Mouse (Mus musculus) intestine, embryonic 16.5 days (tissue): ENCODE data around the gene Hspa1b. TPM values are rescaled to one million over a fixed set of nuclear protein-coding genes. Genes with fewer than 3 reads are reported as not detected.
A peak's percentile ranks its signal among the peaks of the same experiment; 100 is the strongest.

Experiments used
- ATAC-seq: fragments of 200-750 bp; cut with Nextera tagmentation; 2 replicates; pipeline ENCODE4 v1.8.0; 2017; ENCODE audit warnings: moderate TSS enrichment, moderate library complexity
- H3K27ac ChIP-seq: fragments of 300-500 bp; sonication (generic); 2 replicates; pipeline ENCODE4 v1.5.1; 2014; ENCODE audit warnings: mild to moderate bottlenecking, low read length
- H3K27me3 ChIP-seq: fragments of 300-500 bp; sonication (generic); replicated peaks from 2 replicates; pipeline ENCODE4 v1.6.1; 2014; ENCODE audit warnings: low read length, control low read depth, mixed read lengths; ENCODE audit not compliant: control insufficient read depth, insufficient read depth
- H3K36me3 ChIP-seq: fragments of 300-500 bp; sonication (generic); 2 replicates; pipeline ENCODE4 v1.6.1; 2014; ENCODE audit warnings: low read length, control low read depth; ENCODE audit not compliant: control insufficient read depth, insufficient read depth
- H3K4me1 ChIP-seq: fragments of 300-500 bp; sonication (generic); 2 replicates; pipeline ENCODE4 v1.6.1; 2014; ENCODE audit warnings: low read length, control low read depth, mixed read lengths; ENCODE audit not compliant: control insufficient read depth, insufficient read depth
- H3K4me2 ChIP-seq: fragments of 300-500 bp; sonication (generic); 2 replicates; pipeline ENCODE4 v1.6.1; 2014; ENCODE audit warnings: low read depth, low read length, control low read depth
- H3K4me3 ChIP-seq: fragments of 300-500 bp; sonication (generic); 2 replicates; pipeline ENCODE4 v1.5.1; 2014; ENCODE audit warnings: mild to moderate bottlenecking, low read length
- H3K9ac ChIP-seq: fragments of 300-500 bp; sonication (generic); 2 replicates; pipeline ENCODE4 v1.6.1; 2014; ENCODE audit warnings: low read depth, low read length
- H3K9me3 ChIP-seq: fragments of 300-500 bp; sonication (generic); 2 replicates; pipeline ENCODE4 v1.6.1; 2016; ENCODE audit warnings: low read length, control low read depth; ENCODE audit not compliant: control insufficient read depth
- WGBS: fragments of 180-500 bp; shearing (Covaris S2); extraction: QIAGEN DNeasy Blood & Tissue Kit; methylation state at CpG from one replicate; pipeline ENCODE4 v1.1.7; 2014; 5-methylcytosine and 5-hydroxymethylcytosine counted together
- polyA plus RNA-seq: library from polyadenylated mRNA; unstranded; fragments of >200 nt; fragmentation: Nextera tagmentation; extraction: Ambion mirVana; gene quantifications from 2 replicates; pipeline ENCODE4 v1.2.1, GENCODE M21; 2015

The Hspa1b gene
- polyA plus RNA-seq, 1 experiment from 2014 or later, result 0.24 TPM

DNA sequence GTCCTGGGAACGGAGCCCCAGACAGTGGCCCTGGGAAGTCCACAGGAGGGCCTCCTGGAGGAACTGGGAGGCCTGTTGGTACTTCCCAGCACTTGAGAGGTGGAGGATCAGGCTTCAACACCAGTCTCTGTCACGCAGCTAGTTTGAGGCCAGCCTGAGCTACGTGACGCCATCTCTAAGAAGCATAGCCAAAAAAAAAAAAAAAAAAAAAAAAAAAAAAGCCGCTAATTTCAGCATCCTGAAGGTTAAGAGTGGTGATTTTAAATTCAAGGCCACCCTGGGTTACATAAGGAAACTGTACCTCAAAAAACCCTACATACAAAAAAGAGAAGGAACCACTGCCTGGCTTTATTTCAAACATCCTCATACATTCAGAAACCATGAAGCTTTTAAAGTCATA, 34.8 kb downstream of the Hspa1b start:
- H3K36me3 ChIP-seq, result no peaks in the 10 kb centered on the region
- no peaks in the 10 kb centered on the region for H3K27me3 ChIP-seq
- H3K27ac ChIP-seq, result no peak overlapping the region
- no peak overlapping the region for H3K4me3 ChIP-seq
- no peaks in the 10 kb centered on the region for H3K4me1 ChIP-seq
- no peak overlapping the region for H3K4me2 ChIP-seq
- H3K9ac ChIP-seq, result no peak overlapping the region
- ATAC-seq, result no peak
- H3K9me3 ChIP-seq, result no peaks in the 10 kb centered on the region
- 73% methylated on average over 5 of the region's 5 CpGs for WGBS

DNA sequence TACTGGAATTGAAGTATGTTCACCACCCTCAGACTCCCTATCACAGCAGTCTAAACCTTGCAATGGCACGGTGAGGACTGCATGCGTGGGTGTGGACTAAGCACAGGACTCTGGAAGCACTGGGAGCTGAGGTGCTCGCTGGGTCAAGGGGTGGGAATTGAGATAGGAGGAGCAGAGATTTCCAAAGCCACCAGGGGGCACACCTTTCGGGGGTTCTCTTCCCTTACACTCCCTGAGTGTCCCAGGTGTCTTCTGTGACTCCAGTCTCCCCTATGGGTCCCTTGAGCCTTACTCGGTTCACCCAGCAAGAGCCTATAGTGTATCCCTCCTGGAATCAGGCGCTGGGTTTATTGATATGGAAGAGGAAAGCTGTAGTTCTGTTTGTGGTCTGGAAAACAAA, 36.1 kb downstream of the Hspa1b start:
- no peak overlapping the region for H3K9ac ChIP-seq
- no peak overlapping the region for H3K4me3 ChIP-seq
- no peaks in the 10 kb centered on the region for H3K27me3 ChIP-seq
- WGBS, result 38% methylated on average over 6 of the region's 6 CpGs
- no peaks in the 10 kb centered on the region for H3K9me3 ChIP-seq
- H3K4me2 ChIP-seq, result no peak overlapping the region
- ATAC-seq, result 0 out of 2 replicates have a peak, but pooled peaks have one; percentile 21
- H3K4me1 ChIP-seq, result no peaks in the 10 kb centered on the region
- H3K27ac ChIP-seq, result no peak overlapping the region
- no peaks in the 10 kb centered on the region for H3K36me3 ChIP-seq

DNA sequence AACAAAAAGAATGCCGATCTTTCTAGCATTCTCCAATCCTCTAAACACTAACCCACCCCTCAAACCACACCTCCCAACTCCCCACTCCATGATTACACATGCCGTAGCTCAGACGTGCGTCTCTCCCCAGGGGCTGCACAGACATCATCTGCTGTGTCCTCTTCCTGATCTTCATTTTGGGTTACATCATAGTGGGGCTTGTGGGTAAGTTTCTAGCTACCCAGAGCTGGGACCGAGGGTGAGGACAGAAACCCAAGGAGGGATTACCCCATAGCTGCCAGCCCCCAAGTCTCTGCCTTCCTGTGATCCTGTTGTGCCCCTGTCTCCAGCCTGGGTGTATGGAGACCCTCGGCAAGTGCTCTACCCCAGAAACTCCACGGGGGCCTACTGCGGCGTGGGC, 41.9 kb downstream of the Hspa1b start:
- ATAC-seq, result no peak
- Histone ChIP-seq H3K4me1 (peaks cover 14% of the 10 kb centered on the region; the same call in 1 of the 2 replicates), H3K36me3 (peaks cover 7% of the 10 kb centered on the region; the same call in 1 of the 2 replicates), H3K27me3 (no peaks in the 10 kb centered on the region), H3K9ac (peak overlapping the region; percentile 17; the same call in 1 of the 2 replicates), H3K4me3 (no peak overlapping the region), H3K4me2 (no peak overlapping the region), H3K27ac (peak overlapping the region; percentile 43), H3K9me3 (no peaks in the 10 kb centered on the region)
- 80% methylated on average over 9 of the region's 9 CpGs for WGBS

DNA sequence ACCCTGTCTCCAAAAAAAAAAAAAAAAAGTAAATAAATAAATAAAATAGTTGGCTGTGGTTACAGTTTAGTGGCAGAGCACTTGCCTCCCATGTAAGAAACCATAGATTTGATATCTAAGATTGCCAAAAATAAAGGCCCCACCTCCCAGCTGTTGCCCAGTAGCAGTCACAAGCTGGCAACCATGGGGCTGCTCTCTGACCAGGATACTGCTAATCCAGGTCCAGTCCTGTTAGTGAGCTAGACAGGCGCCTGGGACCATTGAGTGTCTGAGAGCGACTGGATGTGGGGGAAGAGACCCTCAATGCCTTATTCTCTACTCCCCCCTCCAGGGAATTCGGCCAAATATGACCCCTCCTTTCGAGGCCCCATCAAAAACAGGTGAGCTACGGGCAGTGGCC, 42.7 kb downstream of the Hspa1b start:
- H3K36me3 ChIP-seq, result peaks cover 12% of the 10 kb centered on the region
- 88% methylated on average over 5 of the region's 5 CpGs for WGBS
- H3K4me3 ChIP-seq, result no peak overlapping the region
- H3K9me3 ChIP-seq, result no peaks in the 10 kb centered on the region
- no peak overlapping the region for H3K4me2 ChIP-seq
- no peak overlapping the region for H3K9ac ChIP-seq
- peaks cover 20% of the 10 kb centered on the region; the same call in 1 of the 2 replicates for H3K4me1 ChIP-seq
- no peak overlapping the region for H3K27ac ChIP-seq
- no peak for ATAC-seq
- no peaks in the 10 kb centered on the region for H3K27me3 ChIP-seq

DNA sequence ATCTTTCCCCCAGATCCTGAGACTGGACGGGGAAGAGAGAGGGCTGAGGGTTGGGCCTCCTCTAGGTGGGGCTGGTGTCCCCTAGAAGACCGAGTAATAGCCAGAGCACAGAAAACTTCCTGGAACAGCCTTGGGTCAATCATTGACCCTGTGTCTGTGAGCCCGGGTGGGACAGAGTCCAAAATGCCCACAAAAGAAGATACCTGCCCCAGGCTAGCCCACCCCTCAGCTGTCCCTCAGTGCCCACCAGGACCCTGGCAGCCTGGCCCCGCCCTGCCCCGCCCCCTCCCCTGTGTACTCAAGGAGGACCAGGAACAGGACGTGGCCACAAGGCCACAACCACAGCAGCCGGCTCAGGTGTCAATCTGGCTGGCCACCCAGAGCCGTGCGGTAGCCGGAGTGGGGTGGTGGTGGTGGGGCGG, 43.6 kb downstream of the Hspa1b start:
- H3K9ac ChIP-seq, result peak overlapping the region; percentile 71
- H3K27me3 ChIP-seq, result no peaks in the 10 kb centered on the region
- peak overlapping the region; percentile 89 for H3K27ac ChIP-seq
- H3K4me3 ChIP-seq, result peak overlapping the region; percentile 45
- H3K9me3 ChIP-seq, result no peaks in the 10 kb centered on the region
- 17% methylated on average over 11 of the region's 11 CpGs for WGBS
- peaks cover 25% of the 10 kb centered on the region; the same call in 1 of the 2 replicates for H3K4me1 ChIP-seq
- peak; percentile 71 for ATAC-seq
- H3K36me3 ChIP-seq, result peaks cover 14% of the 10 kb centered on the region
- H3K4me2 ChIP-seq, result peak overlapping the region; percentile 52

DNA sequence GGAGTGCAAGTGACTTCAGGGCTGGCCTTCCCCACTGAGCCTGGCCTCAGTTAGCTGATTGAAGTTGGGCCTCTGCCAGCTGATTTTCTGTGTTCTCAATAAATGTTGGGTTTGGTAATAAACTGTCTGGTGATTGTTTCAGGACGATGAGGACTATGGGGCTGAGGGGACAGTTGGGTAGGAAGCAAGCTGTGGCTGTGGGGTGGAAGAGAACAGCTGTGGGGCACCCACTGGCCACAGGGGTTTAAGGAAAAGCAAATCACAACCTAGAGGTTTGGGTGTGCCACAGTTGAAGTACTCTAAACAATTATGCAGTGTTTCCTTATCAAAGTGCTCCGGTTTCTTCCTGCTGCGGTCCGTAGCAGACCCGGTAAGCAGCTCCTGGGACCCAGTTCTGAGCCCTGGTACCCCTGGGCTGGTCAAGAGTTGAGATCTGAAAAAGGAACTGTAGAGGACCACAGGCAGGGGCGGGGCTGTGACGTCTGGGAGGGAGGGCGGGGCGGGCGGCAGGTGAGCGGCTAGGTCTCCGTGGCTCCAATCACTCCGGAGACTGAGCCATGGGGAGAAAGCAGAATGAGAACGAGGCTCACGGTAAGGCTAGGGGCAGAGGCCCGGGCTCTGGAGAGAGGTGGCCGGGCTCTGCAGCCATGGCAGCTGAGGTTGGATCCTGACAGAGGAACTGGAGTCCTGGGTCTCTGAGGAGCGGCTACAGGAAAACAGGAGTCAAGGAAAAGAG, 44.9 kb downstream of the Hspa1b start, which contains the start of gene Slc44a4:
TSS of gene Slc44a4 (plus strand) at position 537 of the 736 bp plus-strand sequence.
- no peaks in the 10 kb centered on the region for H3K9me3 ChIP-seq
- ATAC-seq, result peak; percentile 49
- no peaks in the 10 kb centered on the region for H3K27me3 ChIP-seq
- peaks cover 25% of the 10 kb centered on the region; the same call in 1 of the 2 replicates for H3K4me1 ChIP-seq
- peak within 1 kb of the TSS; percentile 89 for H3K27ac ChIP-seq
- WGBS, result 30% methylated on average over 18 of the region's 18 CpGs
- peak within 1 kb of the TSS; percentile 52 for H3K4me2 ChIP-seq
- peak within 1 kb of the TSS; percentile 45 for H3K4me3 ChIP-seq
- H3K36me3 ChIP-seq, result peaks cover 15% of the 10 kb centered on the region
- H3K9ac ChIP-seq, result peak within 1 kb of the TSS; percentile 70

DNA sequence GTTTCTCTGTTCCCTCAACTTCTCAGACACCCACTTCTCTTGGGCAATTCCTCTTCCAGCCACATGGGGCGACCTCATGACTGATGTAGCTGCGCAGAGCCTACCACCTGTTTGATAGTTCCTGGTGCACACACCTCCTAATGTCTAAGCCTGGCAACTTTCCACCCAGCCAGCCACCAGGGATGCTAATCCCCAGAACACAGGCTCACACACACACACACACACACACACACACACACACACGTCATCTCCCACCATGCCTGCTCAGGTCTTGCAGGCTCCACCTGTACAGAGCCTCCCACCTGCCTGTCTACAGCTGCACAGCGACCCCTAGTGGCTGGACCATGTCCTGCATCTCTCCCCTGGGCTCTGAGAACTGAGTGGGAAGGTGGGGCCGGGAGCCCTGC, 47.1 kb downstream of the Hspa1b start:
- H3K9me3 ChIP-seq, result no peaks in the 10 kb centered on the region
- 39% methylated on average over 5 of the region's 5 CpGs for WGBS
- no peak overlapping the region for H3K9ac ChIP-seq
- H3K4me2 ChIP-seq, result no peak overlapping the region
- peak; percentile 43 for ATAC-seq
- peaks cover 19% of the 10 kb centered on the region; the same call in 1 of the 2 replicates for H3K4me1 ChIP-seq
- H3K36me3 ChIP-seq, result peaks cover 33% of the 10 kb centered on the region
- H3K27me3 ChIP-seq, result no peaks in the 10 kb centered on the region
- no peak overlapping the region for H3K4me3 ChIP-seq
- no peak overlapping the region for H3K27ac ChIP-seq

DNA sequence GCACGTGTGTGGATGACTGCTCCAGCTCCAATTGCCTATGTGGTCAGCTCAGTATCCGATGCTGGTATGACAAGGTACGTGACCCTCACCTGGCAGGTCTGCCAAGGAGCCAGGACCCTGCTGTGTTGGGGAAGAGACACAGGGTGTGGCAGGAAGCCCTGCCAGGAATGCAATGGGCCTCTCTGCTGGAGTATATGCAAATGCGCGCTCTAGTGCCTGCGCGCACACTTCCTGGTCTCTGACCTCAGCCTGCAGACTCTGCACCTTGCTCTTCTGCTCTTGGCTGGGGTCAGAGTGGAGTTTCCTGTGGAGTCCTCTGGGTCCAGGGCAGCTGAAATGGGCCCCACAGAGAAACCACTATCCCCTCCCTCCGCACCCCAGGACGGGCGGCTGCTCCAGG, 48.1 kb downstream of the Hspa1b start:
- Histone ChIP-seq H3K4me1 (peaks cover 15% of the 10 kb centered on the region; the same call in 1 of the 2 replicates), H3K9ac (peak overlapping the region; percentile 31), H3K27ac (peak overlapping the region; percentile 88), H3K4me2 (no peak overlapping the region), H3K9me3 (no peaks in the 10 kb centered on the region), H3K27me3 (no peaks in the 10 kb centered on the region), H3K36me3 (peaks cover 41% of the 10 kb centered on the region), H3K4me3 (peak overlapping the region; percentile 15; the same call in 1 of the 2 replicates)
- WGBS, result 68% methylated on average over 10 of the region's 10 CpGs
- ATAC-seq, result peak; percentile 74
